Mouse (Mus musculus) heart, adult 9 months (tissue): ENCODE results near the gene Naalad2.
"Not testable (repeated sequence)": the region's sequence is repeated elsewhere in the genome, so short reads cannot be mapped to it uniquely, and the experiment has no call there.

ENCODE experiments used
- DNase-seq, 2 experiments: peaks; one replicate each; pipeline ENCODE4 v3.0.0; 2022; ENCODE audit warnings: low spot score in 2 of 2

Naalad2 gene

DNA sequence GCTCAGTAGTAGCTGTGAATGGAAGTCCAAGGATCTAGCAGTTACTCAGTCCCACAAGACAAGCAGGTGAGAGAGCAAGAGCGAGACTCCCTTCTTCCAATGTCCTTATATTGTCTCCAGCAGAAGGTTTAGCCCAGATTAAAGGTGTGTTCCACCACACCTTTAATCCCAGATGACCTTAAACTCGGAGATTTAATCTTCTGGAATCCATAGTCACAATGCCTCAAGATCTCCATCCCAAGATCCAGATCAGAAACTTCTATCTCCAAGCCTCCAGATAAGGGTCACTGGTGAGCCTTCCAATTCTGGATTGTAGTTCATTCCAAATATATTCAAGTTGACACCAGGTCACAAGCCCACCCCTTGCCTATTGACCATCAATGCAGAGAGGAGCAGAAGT, at the start of gene Naalad2:
Gene Naalad2, minus strand, starts transcription at position 101 of the 400 bp plus-strand sequence.
- not testable (repeated sequence) for DNase-seq

DNA sequence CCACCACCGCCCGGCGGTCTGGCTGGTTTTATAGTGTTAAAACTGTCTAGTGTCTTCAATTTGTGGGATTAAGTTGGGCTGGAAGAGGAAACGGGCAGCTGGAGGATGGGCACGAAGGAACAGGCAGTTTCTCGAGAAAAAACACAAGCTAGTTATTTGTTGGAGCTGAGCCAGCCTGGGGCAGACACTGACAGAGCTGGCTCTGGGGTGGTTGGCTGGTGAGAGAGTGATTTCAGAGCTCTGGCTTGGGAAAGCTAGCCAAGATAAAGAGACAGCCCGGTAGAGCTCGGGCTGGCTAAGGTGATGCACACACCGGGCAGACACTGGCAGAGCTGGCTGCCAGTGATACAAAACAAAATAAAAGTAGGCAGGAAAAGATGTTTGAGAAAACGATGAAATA, 28.9 kb upstream of the Naalad2 start:
- DNase-seq, result no peak

DNA sequence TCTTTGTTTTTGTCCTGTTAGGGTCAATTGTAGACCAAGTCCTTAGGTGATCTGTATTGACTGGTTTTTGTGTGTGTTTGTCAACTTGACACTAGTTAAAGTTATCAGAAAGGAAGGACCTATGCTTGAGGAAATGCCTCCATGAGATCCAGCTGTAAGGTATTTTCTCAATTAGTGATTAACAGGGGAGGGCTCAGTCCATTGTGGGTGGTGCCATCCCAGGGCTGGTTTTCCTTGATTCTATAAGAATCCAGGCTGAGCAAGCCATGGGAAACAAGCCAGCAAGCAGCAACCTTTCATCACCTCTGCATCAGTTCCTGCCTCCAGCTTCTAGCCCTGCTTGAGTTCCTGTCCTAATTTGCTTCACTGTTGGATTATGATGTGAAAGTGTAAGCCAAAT, 27.6 kb upstream of the Naalad2 start, which contains the start of gene Mbd3l2:
Gene Mbd3l2, plus strand, starts transcription at position 301 of the 400 bp plus-strand sequence.
- no peak for DNase-seq

DNA sequence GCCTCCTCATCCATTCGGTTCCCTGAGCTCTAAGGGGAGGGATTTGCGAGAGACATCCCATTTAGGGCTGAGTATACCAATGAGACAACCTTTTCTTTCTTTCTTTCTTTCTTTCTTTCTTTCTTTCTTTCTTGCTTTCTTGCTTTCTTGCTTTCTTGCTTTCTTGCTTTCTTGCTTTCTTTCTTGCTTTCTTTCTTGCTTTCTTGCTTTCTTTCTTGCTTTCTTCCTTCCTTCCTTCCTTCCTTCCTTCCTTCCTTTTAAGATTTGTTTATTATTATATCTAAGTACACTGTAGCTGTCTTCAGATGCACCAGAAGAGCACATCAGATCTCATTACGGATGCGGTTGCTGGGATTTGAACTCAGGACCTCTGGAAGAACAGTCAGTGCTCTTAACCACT, 9.6 kb upstream of the Naalad2 start:
- DNase-seq, result not testable (repeated sequence)

DNA sequence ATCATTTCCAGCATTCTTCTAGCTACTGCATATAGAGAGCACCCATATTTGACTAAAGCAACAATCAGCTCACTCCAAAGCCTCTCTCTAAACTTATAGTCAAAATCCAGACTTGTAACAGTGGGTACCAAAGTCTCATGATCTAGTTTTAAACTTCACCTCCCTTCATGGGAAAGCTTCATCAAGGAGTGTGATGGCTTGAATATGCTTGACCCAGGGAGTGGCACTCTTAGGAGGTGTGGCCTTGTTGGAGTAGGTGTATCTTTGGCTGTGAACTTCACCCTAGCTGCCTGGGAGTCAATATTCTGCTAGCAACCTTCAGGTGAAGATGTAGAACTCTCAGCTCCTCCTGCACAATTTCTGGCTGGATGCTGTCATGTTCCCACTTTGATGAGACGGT, 1.3 kb upstream of the Naalad2 start, which contains the start of gene Ubtfl1:
Gene Ubtfl1, plus strand, starts transcription at position 301 of the 400 bp plus-strand sequence.
- DNase-seq, result no peak

DNA sequence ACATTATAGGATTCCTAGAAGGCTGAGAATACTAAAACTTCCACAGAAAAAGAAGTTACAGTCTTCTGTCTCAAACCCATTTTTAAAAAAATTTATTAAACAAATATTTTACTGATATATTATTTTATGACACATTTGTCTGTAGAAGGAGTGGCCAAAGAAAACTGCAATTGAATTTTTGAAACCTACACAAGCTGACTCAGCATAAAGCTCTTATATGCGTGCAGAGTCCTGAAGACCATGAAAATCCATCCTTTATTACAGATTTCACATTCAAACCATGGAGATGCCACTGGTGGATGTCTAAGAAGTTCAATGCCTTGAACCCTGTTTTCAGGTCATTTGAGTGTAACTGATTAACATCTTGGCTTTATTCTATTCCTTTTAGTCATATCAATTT, 3.2 kb downstream of the Naalad2 start:
- no peak for DNase-seq

DNA sequence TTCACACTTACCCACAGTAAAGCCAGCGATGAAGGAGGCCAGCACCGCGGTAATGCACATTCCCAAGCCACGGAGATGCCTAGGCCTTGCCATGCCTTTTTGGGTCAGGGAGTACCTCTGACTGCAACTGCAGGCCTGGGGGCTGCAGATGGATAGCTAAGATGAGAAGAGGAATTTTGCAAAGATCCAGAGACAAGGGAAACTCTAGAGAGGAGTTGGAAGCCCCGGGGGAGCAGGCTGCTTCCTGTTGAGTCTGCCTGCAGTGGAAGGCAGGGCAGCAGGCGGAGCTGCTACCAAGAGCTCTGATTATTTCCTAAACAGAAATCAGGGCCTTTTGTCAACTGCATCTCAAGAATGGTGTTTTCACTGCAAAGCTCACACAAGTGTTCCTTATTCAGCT, 17.0 kb downstream of the Naalad2 start:
- peak; percentile 24 to 32 for DNase-seq

DNA sequence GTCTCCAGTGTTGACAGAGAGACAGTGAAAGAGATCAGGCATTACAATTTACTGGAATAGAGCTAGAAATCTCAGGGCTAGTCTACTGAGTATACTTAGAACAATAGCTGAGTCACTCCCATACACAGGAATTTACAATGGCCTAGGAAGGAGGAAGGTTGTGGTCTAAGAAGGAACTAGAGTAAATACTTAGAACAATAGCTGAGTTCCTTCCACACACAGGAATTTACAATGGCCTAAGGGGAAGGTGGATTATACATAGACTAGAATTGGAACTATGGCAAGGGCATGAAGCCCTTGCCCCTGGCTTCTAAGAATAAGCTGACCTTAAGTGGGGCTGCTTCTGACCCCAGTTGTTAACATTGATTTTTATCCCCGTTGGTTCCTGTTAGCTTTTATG, 29.8 kb downstream of the Naalad2 start:
- DNase-seq, result not testable (repeated sequence)

DNA sequence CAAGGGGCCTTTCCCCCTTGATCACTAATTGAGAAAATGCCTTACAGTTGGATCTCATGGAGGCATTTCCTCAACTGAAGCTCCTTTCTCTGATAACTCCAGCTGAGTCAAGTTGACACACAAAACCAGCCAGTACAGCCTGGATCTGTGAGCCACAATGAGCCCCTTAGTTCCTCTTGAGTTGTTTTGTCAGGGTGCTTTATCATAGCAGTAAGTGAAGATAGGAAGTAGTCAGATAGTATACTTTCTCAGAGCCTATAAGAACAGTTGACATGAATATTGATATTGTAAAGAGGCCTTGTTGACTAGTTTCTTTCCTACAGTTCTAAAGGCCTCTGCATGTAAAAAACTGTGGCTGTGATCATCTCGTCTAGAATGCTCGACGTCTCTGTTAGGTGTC, 82.8 kb downstream of the Naalad2 start:
- DNase-seq, result no peak

DNA sequence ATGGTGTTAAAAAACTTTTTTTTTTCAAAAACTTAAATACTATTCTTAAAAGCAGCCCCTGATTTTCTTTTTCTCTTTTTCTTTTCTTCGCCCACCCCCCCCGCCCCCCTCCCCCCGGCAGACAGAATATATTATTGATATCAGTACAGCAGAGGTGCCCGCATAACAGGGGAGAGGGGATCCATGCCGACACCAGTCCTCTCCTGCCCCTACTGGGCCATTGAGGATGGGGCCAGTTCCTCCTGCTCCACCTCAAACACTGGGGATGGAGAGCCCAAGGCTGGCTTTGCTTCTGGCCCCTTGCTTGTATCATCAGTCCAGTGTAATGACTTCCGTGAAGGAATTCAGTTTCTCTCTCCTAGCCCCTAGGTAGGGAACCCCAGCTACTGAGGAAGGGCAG, 104.5 kb downstream of the Naalad2 start:
- no peak for DNase-seq

DNA sequence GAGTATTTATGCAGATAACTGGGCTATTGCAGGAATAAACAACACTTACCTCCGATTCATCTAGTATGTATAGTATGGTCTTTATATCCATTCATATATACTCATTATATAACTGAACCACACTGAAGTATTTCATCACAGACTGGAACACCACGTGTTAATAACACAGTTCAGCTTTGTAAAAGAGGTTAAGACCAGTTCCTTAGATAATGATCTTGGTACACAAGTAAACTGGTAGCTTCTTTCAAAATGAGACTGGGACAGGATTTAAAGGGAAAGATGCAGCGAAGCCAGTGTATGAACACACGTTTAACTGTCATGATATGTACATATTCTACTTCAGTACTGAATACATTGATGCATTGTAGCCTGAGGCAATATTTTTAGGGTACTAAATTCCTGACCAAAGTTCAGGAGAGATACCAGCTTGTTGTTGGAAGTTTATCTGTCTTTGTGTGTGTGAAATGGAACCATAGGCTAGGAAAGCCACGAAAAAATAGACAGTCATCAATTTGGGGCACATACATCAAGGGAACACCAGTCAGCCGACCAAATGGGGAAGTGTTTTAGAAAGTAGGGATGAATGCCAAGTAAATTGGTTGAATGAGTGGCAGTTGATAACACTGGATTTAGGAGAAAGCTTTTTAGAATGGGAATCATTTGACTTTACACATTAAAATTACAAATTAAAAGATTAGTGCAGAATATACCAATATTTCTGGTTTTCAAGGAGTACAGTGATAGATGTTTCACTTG, 109.6 kb downstream of the Naalad2 start:
- no peak for DNase-seq

DNA sequence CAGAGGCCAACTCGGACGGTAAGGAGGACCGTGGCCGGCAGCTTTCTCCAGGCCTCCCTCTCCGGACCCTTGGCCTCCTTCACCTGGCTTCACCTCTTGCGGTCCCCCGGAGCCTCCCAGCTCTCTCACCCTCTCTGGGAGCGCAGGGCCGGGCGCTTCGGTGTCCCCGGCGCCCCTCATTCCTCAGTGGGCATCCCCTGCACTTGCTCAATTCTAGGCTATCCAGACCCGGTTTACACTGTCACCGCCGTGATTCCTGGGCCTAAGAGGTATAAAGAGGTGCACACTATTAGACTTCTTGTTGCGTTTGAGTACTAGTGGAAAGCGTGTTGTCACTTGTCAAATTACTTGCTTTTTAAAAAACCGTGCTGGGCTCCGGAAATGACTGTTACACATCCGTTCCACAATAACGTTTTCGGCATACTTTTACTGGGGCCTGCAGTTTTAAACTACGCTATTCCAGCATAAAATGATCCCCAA, 110.3 kb downstream of the Naalad2 start:
- no peak for DNase-seq

DNA sequence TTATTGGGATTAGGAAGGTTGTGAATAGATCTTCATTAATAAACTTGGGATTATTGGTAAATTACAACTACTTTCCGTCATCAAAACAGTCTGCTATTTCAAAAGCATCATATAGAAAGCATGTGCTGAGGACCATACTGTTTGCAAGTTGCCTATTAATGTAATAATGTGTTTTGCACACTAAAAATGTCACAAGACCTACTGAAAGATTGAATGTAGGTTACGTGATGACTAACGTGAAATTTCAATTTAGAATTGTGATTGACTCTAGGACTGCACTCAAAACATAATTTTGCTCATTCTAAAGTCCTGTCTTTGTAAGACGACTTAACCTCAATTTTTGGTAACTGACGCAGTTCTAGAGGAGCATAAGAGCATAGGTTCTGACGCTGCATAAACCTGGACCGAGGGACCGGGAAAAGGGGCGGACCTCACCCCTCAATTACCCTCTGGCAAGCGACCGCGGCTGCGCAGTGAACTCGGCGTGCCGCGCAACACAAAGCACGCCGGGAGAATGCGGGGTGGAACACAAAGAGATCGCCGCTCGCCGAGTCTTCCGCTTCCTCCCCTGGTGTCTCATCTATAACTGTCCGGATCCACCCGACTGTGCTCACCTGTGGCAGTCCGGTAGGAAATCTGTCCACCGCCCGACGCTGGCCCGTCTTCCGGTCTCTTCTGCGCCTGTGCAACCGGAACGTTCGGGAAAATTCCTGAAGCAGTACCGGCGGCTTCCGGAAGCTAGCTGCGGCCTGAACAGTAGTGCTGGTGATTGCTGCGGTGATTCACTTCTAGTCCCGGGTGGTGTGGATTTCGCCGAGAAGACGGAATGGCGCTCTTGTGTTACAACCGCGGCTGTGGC, 111.0 kb downstream of the Naalad2 start, which contains the start of gene Chordc1:
Gene Chordc1, plus strand, starts transcription at position 555 of the 859 bp plus-strand sequence.
- peak; percentile 93 to 95 for DNase-seq

DNA sequence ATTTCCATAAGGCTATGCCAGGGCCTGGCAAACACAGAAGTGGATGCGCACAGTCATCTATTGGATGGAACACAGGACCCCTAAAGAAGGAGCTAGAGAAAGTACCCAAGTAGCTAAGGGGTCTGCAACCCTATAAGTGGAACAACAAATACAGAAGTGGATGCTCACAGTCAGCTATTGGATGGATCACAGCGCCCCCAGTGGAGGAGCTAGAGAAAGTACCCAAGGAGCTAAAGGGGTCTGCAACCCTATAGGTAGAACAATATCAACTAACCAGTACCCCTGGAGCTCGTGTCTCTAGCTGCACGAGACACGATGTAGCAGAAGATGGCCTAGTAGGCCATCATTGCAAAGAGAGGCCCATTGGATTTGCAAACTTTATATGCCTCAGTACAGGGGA, 124.1 kb downstream of the Naalad2 start:
- DNase-seq, result not testable (repeated sequence)

DNA sequence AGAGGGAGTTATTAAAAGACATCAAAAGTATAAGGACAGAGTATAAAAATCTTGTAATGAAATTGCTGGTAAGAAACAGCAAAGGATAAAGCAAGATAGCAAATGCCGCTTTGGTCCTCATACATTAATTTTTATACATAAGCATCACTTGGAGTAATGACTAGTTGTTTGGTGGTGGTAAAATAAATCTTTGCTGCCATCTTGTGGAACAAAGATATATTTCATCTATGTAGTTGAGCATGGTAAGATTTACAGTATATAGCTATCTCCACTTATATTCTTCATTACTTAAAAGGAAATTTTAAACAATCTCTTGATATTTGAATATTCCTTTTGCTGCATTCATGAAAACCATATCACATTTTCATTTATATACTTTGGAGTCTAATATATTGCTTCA, 125.3 kb downstream of the Naalad2 start:
- no peak for DNase-seq

DNA sequence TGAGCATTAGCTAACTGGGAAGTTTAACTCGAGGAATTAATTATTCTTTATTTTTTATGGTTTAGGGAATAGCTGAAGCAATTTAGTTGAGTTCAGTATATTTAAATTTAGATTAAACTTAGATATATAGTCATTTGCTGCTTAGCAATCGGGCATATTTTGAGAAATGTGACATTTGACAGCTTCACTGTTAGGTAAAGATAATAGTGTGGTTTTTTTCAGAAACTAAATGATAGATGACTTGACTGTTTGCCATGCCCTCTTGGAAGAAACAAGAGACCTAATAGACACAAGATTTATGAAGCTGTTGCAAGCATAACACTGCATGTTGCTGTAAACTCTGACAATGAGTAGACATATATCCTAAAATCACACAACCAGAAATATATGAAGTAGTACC, 126.0 kb downstream of the Naalad2 start:
- DNase-seq, result no peak

DNA sequence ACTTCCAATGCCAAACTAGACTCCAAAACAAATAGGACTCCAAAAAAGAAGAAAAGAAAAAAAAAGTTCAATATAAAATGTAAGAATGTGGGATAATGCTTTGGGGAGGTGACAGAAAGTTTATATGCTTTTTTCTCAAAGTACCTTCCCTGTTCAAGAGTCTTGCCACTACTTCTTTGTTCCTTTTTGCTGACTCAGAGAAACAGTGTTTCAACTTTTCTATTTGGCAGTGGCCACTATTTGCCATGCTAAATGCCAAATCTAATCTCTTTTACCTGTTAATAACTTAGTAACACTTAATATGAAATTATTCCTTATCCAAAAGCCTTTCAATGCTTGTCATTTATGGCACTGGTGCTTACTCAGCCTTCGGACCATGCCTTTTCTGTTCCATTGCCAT, 126.9 kb downstream of the Naalad2 start:
- no peak for DNase-seq
